Mouse (Mus musculus): ENCODE results near the gene Tenm4.
A peak's percentile ranks its signal among the peaks of the same experiment; 100 is the strongest.

Gene Tenm4

GRCm38 (mm10) chr7:96489348-96490076 lies 318.5 kb downstream of the Tenm4 start:
- DNase-seq, result no peak

- no peak for DNase-seq
Measured at GRCm38 (mm10) chr7:96491896-96492295, 320.9 kb downstream of the Tenm4 start.

GRCm38 (mm10) chr7:96492696-96493095 lies 321.6 kb downstream of the Tenm4 start:
- DNase-seq, result no peak

GRCm38 (mm10) chr7:96494057-96494456 lies 323.0 kb downstream of the Tenm4 start:
- DNase-seq, result no peak

GRCm38 (mm10) chr7:96500108-96500507 lies 329.1 kb downstream of the Tenm4 start:
- DNase-seq, result no peak

DNA sequence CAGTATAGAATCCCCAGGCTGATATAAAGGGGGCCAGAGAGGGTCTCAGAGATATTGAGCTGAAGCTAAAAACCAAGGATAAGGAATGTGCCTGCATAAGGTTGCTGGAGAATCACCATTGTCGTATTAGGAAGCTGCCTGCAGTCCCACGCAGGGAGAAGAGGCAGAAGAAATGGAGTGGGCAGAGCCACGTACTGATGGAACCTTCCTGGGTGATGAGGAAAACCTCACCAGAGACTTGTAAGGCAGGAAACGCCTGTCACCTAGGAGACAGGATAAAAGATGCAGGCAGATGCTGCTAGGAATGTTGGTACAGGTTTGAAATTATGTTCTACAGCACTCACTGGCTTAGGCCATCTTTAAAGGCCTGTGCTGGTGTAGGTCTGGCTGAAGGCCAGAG lies 329.8 kb downstream of the Tenm4 start:
- DNase-seq, result no peak

DNA sequence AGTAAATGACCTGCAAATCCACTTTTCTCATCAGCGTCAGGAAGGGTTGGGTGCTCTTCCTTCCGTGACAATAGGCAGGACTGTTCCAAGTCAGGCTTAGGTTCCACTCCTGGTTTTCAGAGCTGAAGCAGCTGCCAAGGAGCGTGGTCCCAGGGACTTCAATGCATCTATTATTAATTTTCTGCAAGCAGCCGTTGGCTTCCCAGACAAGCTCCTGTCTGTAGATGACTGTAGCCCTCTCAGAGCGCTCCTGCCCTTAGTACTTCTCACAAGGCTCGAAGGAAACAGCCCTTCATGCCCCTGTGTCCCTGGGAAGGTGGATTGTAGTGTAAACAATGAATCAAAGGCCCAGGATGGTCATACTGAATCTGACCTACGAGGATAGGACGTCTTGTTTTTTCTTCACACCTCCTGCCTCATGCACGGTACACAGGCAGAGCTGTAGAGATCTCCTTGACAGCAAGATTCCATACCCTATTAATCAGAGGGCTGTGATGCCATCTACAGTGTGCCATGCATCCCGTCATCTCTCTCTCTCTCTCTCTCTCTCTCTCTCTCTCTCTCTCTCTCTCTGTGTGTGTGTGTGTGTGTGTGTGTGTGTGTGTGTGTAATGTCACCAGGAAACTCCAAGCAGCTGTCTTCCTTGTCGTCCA lies 331.4 kb downstream of the Tenm4 start:
- no peak for DNase-seq

DNA sequence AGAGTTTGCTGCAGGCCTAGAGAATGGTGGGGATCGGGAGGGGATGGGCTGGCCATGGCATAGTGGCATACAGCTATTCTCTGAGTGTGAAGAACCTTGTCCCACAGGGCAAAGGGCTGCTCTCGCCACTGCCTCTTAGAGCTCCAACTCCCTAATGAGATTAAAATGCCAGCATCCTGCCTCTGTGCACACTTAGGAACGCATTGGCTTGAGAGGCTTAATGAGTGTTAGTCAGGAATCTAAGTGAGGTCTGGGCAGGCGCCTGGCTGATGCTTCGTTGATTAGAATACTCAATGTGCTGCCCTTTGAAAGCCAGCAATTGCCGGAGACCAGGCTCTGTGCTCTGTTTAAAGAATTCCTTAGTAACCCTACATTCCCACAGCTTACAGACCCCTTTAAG lies 334.5 kb downstream of the Tenm4 start:
- DNase-seq, result no peak

GRCm38 (mm10) chr7:96507046-96507445 lies 336.0 kb downstream of the Tenm4 start:
- no peak for DNase-seq

DNA sequence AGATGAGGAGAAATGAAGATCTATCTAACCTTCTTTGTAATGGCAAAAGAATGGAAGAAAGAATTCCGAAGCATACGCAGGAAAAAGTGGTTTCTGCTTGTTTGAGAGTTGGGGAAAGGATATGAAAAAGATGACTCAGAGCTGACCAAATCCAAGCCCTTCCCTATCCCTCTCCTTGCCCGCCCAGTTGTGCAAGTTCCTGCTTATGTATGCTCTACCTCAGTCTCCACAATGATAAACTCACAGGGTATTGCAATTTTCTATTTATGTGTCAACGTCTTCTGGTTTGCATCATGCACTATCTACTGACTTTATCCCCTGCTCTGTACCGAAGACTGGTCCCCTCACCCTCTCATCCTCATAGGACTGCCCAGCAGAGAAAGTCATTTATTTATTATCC lies 339.4 kb downstream of the Tenm4 start:
- no peak for DNase-seq

GRCm38 (mm10) chr7:96511018-96511609 lies 340.1 kb downstream of the Tenm4 start:
- no peak for DNase-seq

GRCm38 (mm10) chr7:96511953-96512511 lies 341.0 kb downstream of the Tenm4 start:
- DNase-seq, result no peak

- DNase-seq, result peak; percentile 47 to 55
Measured at GRCm38 (mm10) chr7:96519216-96519615, 348.2 kb downstream of the Tenm4 start.

DNA sequence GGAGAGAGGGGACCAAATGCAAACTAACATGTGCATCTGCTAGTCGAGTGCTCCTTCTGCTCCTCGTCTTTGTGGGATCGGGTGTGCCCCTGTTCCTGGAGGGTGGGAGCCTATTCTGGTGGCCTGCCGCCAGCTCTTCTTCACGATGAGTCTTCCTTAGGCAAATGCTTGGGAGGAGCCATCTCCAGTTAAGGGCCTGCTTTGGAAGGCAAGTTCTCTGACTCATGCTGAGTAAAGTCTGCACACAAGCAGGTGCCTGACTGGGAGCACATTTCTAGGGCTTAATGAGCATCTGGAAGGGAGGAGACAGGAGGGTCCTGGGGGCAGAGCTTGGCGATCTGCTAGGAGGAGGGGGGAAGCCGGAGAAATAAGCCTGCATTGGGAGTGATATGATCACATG lies 350.9 kb downstream of the Tenm4 start:
- DNase-seq, result no peak

- no peak for DNase-seq
Measured at GRCm38 (mm10) chr7:96523673-96524072, 352.6 kb downstream of the Tenm4 start.

- DNase-seq, result no peak
Measured at GRCm38 (mm10) chr7:96524486-96525205, 353.6 kb downstream of the Tenm4 start.

- DNase-seq, result no peak
Measured at GRCm38 (mm10) chr7:96525344-96525743, 354.3 kb downstream of the Tenm4 start.

- peak; percentile 25 to 45 for DNase-seq
Measured at GRCm38 (mm10) chr7:96530571-96531426, 359.8 kb downstream of the Tenm4 start.

GRCm38 (mm10) chr7:96531954-96532737 lies 361.1 kb downstream of the Tenm4 start:
- DNase-seq, result no peak

GRCm38 (mm10) chr7:96532804-96533400 lies 361.9 kb downstream of the Tenm4 start:
- DNase-seq, result no peak

DNA sequence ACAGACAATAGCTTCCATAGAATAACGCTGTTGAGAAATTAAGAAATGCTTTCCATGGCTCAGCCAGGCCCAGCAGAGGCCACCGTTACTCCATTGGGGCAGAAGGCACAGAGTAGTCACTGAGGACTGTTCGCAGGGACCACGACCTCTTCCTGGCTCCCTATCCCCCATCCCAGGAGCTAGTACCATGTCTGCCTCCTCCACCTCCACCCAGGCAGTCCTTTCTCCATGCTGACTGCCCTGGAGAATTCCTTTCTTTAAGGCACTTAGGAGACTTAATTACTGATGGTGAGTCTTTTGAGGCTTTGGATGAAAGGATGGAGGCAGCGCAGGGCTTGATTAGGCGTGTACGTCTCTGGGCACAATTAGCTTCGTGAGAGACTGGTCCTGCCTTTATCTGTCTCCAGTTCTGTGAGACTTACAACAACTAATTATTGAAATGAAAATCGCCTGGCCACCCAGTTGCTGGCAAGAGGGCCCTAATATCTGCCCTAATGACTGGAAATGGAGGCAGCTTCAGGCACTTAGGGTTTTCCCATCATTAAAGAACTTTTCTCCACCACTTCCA lies 365.4 kb downstream of the Tenm4 start:
- no peak for DNase-seq
